Mouse (Mus musculus) limb, embryonic 14.5 days (tissue): ENCODE measurements around the gene Pik3c2a. TPM values are rescaled to one million over a fixed set of nuclear protein-coding genes. Genes with fewer than 3 reads are reported as not detected.

Experiments used
- ATAC-seq: fragments of 200-750 bp; cut with Nextera tagmentation; 2 replicates; pipeline ENCODE4 v1.8.0; 2017; ENCODE audit warnings: low read depth, moderate number of reproducible peaks, moderate TSS enrichment; ENCODE audit not compliant: low FRiP score
- DNase-seq: peaks from one replicate; pipeline ENCODE4 v3.0.0-alpha.2; 2015; ENCODE audit warnings: low spot score
- H3K27ac ChIP-seq: fragments of 300-500 bp; sonication (generic); replicated peaks from 2 replicates; pipeline ENCODE4 v1.5.1; 2014; ENCODE audit warnings: low read depth, mild to moderate bottlenecking, low read length, moderate library complexity, mixed read lengths
- H3K27me3 ChIP-seq: fragments of 300-500 bp; sonication (generic); 2 replicates; pipeline ENCODE4 v1.6.1; 2014; ENCODE audit warnings: low read length, mixed read lengths; ENCODE audit not compliant: control insufficient read depth, insufficient read depth
- H3K36me3 ChIP-seq: fragments of 300-500 bp; sonication (generic); 2 replicates; pipeline ENCODE4 v1.6.1; 2014; ENCODE audit warnings: mild to moderate bottlenecking, low read length, moderate library complexity, mixed read lengths; ENCODE audit not compliant: control insufficient read depth, insufficient read depth
- H3K4me1 ChIP-seq: fragments of 300-500 bp; sonication (generic); 2 replicates; pipeline ENCODE4 v1.6.1; 2014; ENCODE audit warnings: antibody characterized with exemption, low read length, mixed read lengths; ENCODE audit not compliant: control insufficient read depth, insufficient read depth
- H3K4me2 ChIP-seq: fragments of 300-500 bp; sonication (generic); replicated peaks from 2 replicates; pipeline ENCODE4 v1.6.1; 2014; ENCODE audit warnings: low read depth, mild to moderate bottlenecking, low read length, moderate library complexity; ENCODE audit not compliant: severe bottlenecking
- H3K4me3 ChIP-seq: fragments of 300-500 bp; sonication (generic); replicated peaks from 2 replicates; pipeline ENCODE4 v1.5.1; 2014; ENCODE audit warnings: low read length
- H3K9ac ChIP-seq: fragments of 300-500 bp; sonication (generic); 2 replicates; pipeline ENCODE4 v1.6.1; 2014; ENCODE audit warnings: mild to moderate bottlenecking, low read depth, low read length, moderate library complexity; ENCODE audit not compliant: severe bottlenecking
- H3K9me3 ChIP-seq: fragments of 300-500 bp; sonication (generic); 2 replicates; pipeline ENCODE4 v1.6.1; 2016; ENCODE audit warnings: low read length; ENCODE audit not compliant: control insufficient read depth
- POLR2A ChIP-seq: fragments of 200-500 bp; IDR thresholded peaks from 2 replicates; pipeline ENCODE4 v1.8.0; 2012; ENCODE audit warnings: inconsistent platforms, mild to moderate bottlenecking, moderate library complexity, borderline replicate concordance; ENCODE audit not compliant: insufficient read depth, insufficient read length; ENCODE audit errors: extremely low read depth
- WGBS: fragments of 180-500 bp; shearing (Covaris S2); extraction: QIAGEN DNeasy Blood & Tissue Kit; methylation state at CpG from one replicate; pipeline ENCODE4 v1.1.7; 2014; 5-methylcytosine and 5-hydroxymethylcytosine counted together
- polyA plus RNA-seq, 2 experiments: library from polyadenylated mRNA; depleted of rRNA in 1 of 2; stranded (reverse) in 1 of 2; unstranded in 1 of 2; fragments of >200 nt; fragmentation: Nextera tagmentation in 1 of 2; extraction: Ambion mirVana in 1 of 2; gene quantifications; 2 replicates each; pipeline versions ENCODE4 v1.2.1 to v1.2.3; 2012 to 2014

Pik3c2a gene
- polyA plus RNA-seq, 2 experiments = 21.8 to 22.9 TPM

DNA sequence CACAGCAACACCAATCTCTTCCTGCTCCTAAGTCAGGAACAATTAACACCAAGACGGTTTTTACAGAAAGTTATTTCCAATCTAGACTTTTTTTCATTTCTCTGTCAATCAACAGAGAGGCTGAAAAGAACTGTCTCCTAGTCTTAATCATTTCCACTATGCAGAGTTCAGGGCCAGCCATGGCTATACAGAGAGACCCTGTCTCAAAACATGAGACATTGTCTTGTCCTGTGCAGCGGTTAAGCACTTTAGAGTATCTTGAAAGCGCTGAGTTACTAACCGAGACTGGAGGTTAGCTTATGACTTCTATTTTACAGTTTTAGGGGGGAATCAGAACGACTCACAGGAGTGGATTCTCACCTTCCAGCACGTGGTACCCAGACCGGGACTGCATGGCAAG, 114.5 kb downstream of the Pik3c2a start:
- ATAC-seq (no peak), DNase-seq (no peak)
- Histone ChIP-seq H3K36me3 (peaks cover 43% of the 10 kb centered on the region), H3K4me1 (peaks cover 2% of the 10 kb centered on the region; the same call in 1 of the 2 replicates), H3K9me3 (no peaks in the 10 kb centered on the region), H3K4me2 (no peak overlapping the region), H3K27ac (no peak overlapping the region), H3K9ac (no peak overlapping the region), H3K4me3 (no peak overlapping the region), H3K27me3 (no peaks in the 10 kb centered on the region)
- 73% methylated on average over 7 of the region's 7 CpGs for WGBS
- no peak for TF ChIP-seq POLR2A

DNA sequence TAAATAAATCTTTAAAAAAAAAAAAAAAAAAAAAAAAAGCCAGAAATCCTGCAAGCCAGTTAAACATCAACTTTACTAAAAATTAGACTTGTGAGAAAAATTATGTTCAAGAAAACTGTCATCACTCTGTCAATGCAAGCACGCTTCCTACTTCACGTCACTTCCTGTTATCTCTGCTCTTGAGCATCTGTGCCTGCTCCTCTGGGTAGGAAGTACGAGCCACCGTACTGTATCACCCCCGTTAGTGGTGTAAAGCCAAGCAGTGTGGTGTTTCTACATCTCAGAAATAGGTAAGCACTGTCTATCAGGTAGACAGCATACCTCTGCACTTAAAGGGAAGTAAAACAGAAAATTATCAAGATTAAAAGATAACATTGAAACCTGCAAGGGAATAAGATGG, 115.3 kb downstream of the Pik3c2a start:
- no peaks in the 10 kb centered on the region for H3K9me3 ChIP-seq
- DNase-seq = no peak
- no peak for ATAC-seq
- H3K4me1 ChIP-seq = no peaks in the 10 kb centered on the region; the same call in 1 of the 2 replicates
- no peak overlapping the region for H3K9ac ChIP-seq
- no peak overlapping the region for H3K27ac ChIP-seq
- no peak for TF ChIP-seq POLR2A
- H3K4me2 ChIP-seq = no peak overlapping the region
- peaks cover 43% of the 10 kb centered on the region for H3K36me3 ChIP-seq
- no peak overlapping the region for H3K4me3 ChIP-seq
- WGBS = 89% methylated on average over 5 of the region's 5 CpGs
- H3K27me3 ChIP-seq = no peaks in the 10 kb centered on the region

DNA sequence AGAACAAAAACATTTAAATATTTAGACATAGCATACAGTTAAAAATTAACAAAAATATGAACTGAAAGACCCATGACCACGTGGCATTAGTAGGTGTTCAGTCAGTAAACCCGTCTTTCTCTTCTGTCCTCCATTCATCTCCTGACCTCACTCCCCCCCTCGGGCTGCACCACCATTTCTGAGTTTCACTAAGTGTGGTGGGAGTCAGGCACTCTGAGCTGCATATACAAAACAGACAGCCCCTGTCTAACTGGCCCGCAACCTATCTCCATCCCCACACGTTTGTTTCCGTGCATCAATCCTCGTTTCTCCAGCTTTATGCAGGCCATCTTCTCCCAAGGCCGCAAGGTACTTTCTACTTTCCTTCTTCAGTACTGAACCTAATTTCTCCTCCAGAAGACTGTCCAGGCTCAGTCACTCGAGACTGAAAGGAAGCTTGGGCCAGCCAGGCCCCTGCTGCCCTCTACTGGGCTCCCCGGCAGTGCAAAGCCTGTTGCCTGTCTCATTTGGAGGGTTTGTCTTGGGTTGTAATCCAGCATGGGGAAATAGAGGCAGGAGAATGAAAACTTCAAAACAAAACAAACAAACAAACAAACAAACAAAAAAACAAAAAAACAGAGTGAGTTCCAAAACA, 119.8 kb downstream of the Pik3c2a start:
- H3K9ac ChIP-seq = no peak overlapping the region
- H3K4me1 ChIP-seq = no peaks in the 10 kb centered on the region
- no peaks in the 10 kb centered on the region for H3K27me3 ChIP-seq
- no peaks in the 10 kb centered on the region for H3K9me3 ChIP-seq
- H3K4me2 ChIP-seq = no peak overlapping the region
- peaks cover under 1% of the 10 kb centered on the region; the same call in 1 of the 2 replicates for H3K36me3 ChIP-seq
- peak; percentile 81 for DNase-seq
- 31% methylated on average over 10 of the region's 10 CpGs for WGBS
- no peak overlapping the region for H3K27ac ChIP-seq
- ATAC-seq = peak; percentile 75; the same call in 1 of the 2 replicates
- no peak for TF ChIP-seq POLR2A
- H3K4me3 ChIP-seq = no peak overlapping the region

DNA sequence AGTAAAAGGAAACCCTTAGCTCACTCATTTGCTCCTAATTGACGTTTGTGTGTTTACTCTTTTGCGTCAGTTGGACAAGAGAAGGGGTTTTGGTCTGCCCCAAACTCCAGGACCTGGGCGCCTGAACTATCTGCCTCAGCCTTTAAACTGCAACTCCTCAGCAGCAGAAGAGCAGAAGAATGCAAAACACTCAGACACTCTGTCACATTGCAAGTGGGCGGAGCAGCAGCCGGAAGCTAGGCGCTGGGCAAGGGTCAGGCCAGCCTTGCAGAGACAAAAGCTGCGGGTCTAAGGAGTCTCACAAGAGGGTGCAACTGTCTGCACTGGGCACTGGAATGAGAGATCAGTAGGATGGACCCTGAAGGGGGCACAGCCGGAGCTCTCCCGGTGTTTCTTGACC, 133.8 kb downstream of the Pik3c2a start:
- no peak overlapping the region for H3K4me3 ChIP-seq
- H3K9me3 ChIP-seq = no peaks in the 10 kb centered on the region
- TF ChIP-seq POLR2A = no peak
- 24% methylated on average over 9 of the region's 9 CpGs for WGBS
- ATAC-seq (no peak), DNase-seq (no peak)
- H3K4me2 ChIP-seq = no peak overlapping the region
- H3K4me1 ChIP-seq = peaks cover 5% of the 10 kb centered on the region; the same call in 1 of the 2 replicates
- H3K27me3 ChIP-seq = peaks cover 13% of the 10 kb centered on the region
- no peak overlapping the region for H3K9ac ChIP-seq
- H3K36me3 ChIP-seq = no peaks in the 10 kb centered on the region
- no peak overlapping the region for H3K27ac ChIP-seq

DNA sequence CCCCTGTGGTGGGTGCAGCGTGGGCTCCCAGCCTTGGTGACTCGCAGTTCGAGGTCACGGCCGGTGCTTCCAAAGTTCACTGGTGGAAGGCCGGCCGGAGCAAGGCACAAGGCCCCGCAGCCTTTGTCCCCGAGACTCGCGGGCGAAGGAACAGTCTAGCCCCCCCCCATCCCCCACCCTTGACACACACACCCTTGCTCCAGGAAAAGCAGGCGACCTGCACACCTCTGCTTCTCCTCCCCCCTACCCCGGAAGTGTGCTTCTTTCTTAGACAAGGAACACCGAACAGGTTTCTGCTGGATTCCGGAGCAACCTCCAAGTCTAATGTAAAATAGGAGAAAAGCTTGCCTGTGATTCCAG, 134.6 kb downstream of the Pik3c2a start:
- Histone ChIP-seq H3K36me3 (no peaks in the 10 kb centered on the region), H3K4me3 (peak overlapping the region; percentile 69), H3K27me3 (peaks cover 13% of the 10 kb centered on the region), H3K9ac (no peak overlapping the region), H3K9me3 (no peaks in the 10 kb centered on the region), H3K4me2 (peak overlapping the region; percentile 100), H3K27ac (no peak overlapping the region), H3K4me1 (peaks cover 5% of the 10 kb centered on the region; the same call in 1 of the 2 replicates)
- no peak for DNase-seq
- 4% methylated on average over 14 of the region's 16 CpGs for WGBS
- ATAC-seq = no peak
- no peak for TF ChIP-seq POLR2A
